Mouse (Mus musculus): ENCODE results near the gene Mlx. TPM values are rescaled to one million over a fixed set of nuclear protein-coding genes. Genes with fewer than 3 reads are reported as not detected.

The Mlx gene
- total and polyA plus RNA-seq, 2 experiments from 2014 or later, result 68.0 to 82.4 TPM

DNA sequence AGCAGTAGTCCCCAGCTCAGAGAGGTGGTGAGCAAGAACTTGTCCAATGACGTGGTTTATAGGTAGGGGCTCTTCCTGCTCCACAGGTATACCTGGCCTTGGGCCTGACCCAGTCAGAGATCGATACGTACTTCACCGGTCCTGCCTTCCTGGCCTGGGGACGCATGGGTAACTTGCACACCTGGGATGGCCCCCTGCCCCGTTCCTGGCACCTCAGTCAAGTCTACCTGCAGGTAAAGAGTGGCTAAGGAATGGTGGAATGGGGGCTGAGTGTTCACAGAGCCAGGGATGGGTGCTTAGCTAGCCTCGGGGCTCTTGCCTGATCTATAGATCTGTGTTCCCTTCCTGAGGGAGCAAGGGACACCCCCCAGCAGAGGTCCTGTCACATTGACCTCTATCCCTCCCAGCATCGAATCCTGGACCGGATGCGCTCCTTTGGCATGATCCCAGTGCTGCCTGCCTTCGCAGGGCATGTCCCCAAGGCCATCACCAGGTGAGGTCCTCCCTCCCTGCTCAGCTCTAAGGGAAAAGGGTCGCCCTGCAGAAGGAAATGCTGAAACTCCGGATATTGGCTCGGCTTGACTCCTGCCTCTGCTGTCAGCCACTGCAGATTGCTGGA lies 15.2 kb upstream of the Mlx start:
- peaks cover under 1% of the 10 kb centered on the region; the same call in 1 of the 2 replicates for H3K4me1 ChIP-seq (ENCODE audit: insufficient read depth)
- ATAC-seq (no peak), DNase-seq (no peak)
- 74% methylated on average over 14 of the region's 14 CpGs for WGBS
- H3K27me3 ChIP-seq (ENCODE audit: insufficient read depth, low read length), result no peaks in the 10 kb centered on the region
- H3K4me2 ChIP-seq (ENCODE audit: low read depth), result no peak overlapping the region
- H3K9ac ChIP-seq, result no peak overlapping the region
- H3K9me3 ChIP-seq (ENCODE audit: low read length), result no peaks in the 10 kb centered on the region
- H3K36me3 ChIP-seq (ENCODE audit: insufficient read depth), result no peaks in the 10 kb centered on the region
- no peak overlapping the region for H3K27ac ChIP-seq (ENCODE audit: low read depth, low read length)
- H3K4me3 ChIP-seq (ENCODE audit: low read depth, low read length), result no peak overlapping the region
- no peak for TF ChIP-seq CTCF (IDR thresholded peaks at IDR 0.05; ENCODE audit: low read depth)

GRCm38 (mm10) chr11:101078121-101078520 lies 9.0 kb upstream of the Mlx start, which contains the start of gene Hsd17b1:
TSS of gene Hsd17b1 (plus strand) at chr11:101078411.
- H3K27me3 ChIP-seq (ENCODE audit: insufficient read depth, low read length), result peaks cover 40% of the 10 kb centered on the region
- WGBS, result 70% methylated on average over 9 of the region's 9 CpGs
- no peak within 1 kb of the TSS for H3K4me2 ChIP-seq (ENCODE audit: low read depth)
- no peak for TF ChIP-seq CTCF (IDR thresholded peaks at IDR 0.05; ENCODE audit: low read depth)
- no peak within 1 kb of the TSS for H3K9ac ChIP-seq
- DNase-seq (no peak), ATAC-seq (no peak)
- H3K4me1 ChIP-seq (ENCODE audit: insufficient read depth), result peaks cover 2% of the 10 kb centered on the region
- no peaks in the 10 kb centered on the region for H3K36me3 ChIP-seq (ENCODE audit: insufficient read depth)
- H3K4me3 ChIP-seq (ENCODE audit: low read depth, low read length), result no peak within 1 kb of the TSS
- no peak within 1 kb of the TSS for H3K27ac ChIP-seq (ENCODE audit: low read depth, low read length)
- no peaks in the 10 kb centered on the region for H3K9me3 ChIP-seq (ENCODE audit: low read length)

- no peak for ATAC-seq
- DNase-seq, result no peak
- H3K4me3 ChIP-seq (ENCODE audit: low read depth, low read length), result no peak overlapping the region
Observed at GRCm38 (mm10) chr11:101079746-101080145, 7.3 kb upstream of the Mlx start.

DNA sequence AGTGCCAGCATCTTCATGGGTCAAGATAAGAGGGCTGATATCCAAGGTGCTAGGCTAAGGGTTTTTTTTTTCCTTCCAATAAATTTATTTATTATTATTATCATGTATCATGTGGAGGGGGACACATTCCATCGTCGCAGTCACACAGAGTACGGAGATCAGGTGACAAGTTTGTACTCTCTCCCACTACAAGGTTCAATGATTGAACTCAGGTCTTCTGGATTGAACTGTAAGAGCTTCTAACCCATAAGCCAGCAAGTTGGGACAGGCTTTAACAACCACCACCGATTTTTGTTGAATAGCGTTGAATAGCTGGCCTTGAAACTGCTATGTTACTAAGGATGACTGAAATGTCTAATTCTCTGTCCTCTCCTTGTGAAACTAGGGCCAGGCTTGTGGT lies 6.7 kb upstream of the Mlx start:
- DNase-seq (no peak), ATAC-seq (no peak)
- peaks cover 6% of the 10 kb centered on the region; the same call in 1 of the 2 replicates for H3K36me3 ChIP-seq (ENCODE audit: insufficient read depth)
- H3K27me3 ChIP-seq (ENCODE audit: insufficient read depth, low read length), result peaks cover 40% of the 10 kb centered on the region
- no peak overlapping the region for H3K9ac ChIP-seq
- H3K4me1 ChIP-seq (ENCODE audit: insufficient read depth), result peaks cover 7% of the 10 kb centered on the region
- no peak overlapping the region for H3K4me2 ChIP-seq (ENCODE audit: low read depth)
- H3K27ac ChIP-seq (ENCODE audit: low read depth, low read length), result no peak overlapping the region
- WGBS, result 67% methylated on average over 5 of the region's 5 CpGs
- no peak overlapping the region for H3K4me3 ChIP-seq (ENCODE audit: low read depth, low read length)
- H3K9me3 ChIP-seq (ENCODE audit: low read length), result no peaks in the 10 kb centered on the region
- no peak for TF ChIP-seq CTCF (IDR thresholded peaks at IDR 0.05; ENCODE audit: low read depth)

More at GRCm38 (mm10) chr11:101079746-101080145, 7.3 kb upstream of the Mlx start:
- Histone ChIP-seq H3K27me3 (ENCODE audit: insufficient read depth, low read length) (peaks cover 40% of the 10 kb centered on the region), H3K9me3 (ENCODE audit: low read length) (no peaks in the 10 kb centered on the region), H3K4me1 (ENCODE audit: insufficient read depth) (peaks cover 7% of the 10 kb centered on the region), H3K9ac (no peak overlapping the region), H3K36me3 (ENCODE audit: insufficient read depth) (peaks cover 1% of the 10 kb centered on the region; the same call in 1 of the 2 replicates), H3K27ac (ENCODE audit: low read depth, low read length) (no peak overlapping the region), H3K4me2 (ENCODE audit: low read depth) (no peak overlapping the region)
- no peak for TF ChIP-seq CTCF (IDR thresholded peaks at IDR 0.05; ENCODE audit: low read depth)
- WGBS, result 4% methylated on average over 27 of the region's 27 CpGs

DNA sequence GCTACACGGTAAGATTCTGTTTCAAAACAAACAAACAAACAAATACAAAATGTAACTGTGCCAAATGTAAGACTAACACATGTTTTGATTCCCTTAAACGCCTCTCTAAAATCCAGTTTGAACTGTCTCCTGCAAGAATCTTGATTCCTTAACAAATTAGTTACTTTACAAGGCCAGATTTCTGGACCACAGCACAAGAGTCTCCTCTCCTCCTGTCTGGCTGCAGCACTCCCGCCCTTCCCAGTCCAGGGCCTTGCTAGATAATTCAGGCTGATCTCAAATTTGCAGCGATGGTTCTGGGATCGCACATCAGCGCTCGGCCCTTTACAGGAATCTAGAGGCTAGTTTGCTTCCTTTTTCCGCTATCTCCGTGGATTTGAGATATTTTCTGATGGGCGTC lies 5.4 kb upstream of the Mlx start:
- Histone ChIP-seq H3K4me1 (ENCODE audit: insufficient read depth) (peaks cover 7% of the 10 kb centered on the region), H3K27ac (ENCODE audit: low read depth, low read length) (peak overlapping the region; percentile 93), H3K36me3 (ENCODE audit: insufficient read depth) (peaks cover 12% of the 10 kb centered on the region; the same call in 1 of the 2 replicates), H3K4me3 (ENCODE audit: low read depth, low read length) (peak overlapping the region; percentile 56), H3K4me2 (ENCODE audit: low read depth) (peak overlapping the region; percentile 98), H3K27me3 (ENCODE audit: insufficient read depth, low read length) (peaks cover 40% of the 10 kb centered on the region), H3K9ac (peak overlapping the region; percentile 84), H3K9me3 (ENCODE audit: low read length) (no peaks in the 10 kb centered on the region)
- DNase-seq, result no peak
- WGBS, result 5% methylated on average over 10 of the region's 10 CpGs
- TF ChIP-seq CTCF (IDR thresholded peaks at IDR 0.05; ENCODE audit: low read depth), result no peak
- no peak for ATAC-seq

- Histone ChIP-seq H3K36me3 (ENCODE audit: insufficient read depth) (peaks cover 12% of the 10 kb centered on the region; the same call in 1 of the 2 replicates), H3K4me1 (ENCODE audit: insufficient read depth) (peaks cover 7% of the 10 kb centered on the region), H3K27ac (ENCODE audit: low read depth, low read length) (peak within 1 kb of the TSS; percentile 93), H3K9ac (peak within 1 kb of the TSS; percentile 84), H3K9me3 (ENCODE audit: low read length) (no peaks in the 10 kb centered on the region), H3K4me2 (ENCODE audit: low read depth) (peak within 1 kb of the TSS; percentile 98), H3K4me3 (ENCODE audit: low read depth, low read length) (peak within 1 kb of the TSS; percentile 56), H3K27me3 (ENCODE audit: insufficient read depth, low read length) (peaks cover 38% of the 10 kb centered on the region)
- DNase-seq, result peak; percentile 96
- 2% methylated on average over 49 of the region's 51 CpGs for WGBS
- peak; percentile 68 for TF ChIP-seq CTCF (IDR thresholded peaks at IDR 0.05; ENCODE audit: low read depth)
- ATAC-seq, result peak; percentile 95
Observed at GRCm38 (mm10) chr11:101082208-101083082, 4.6 kb upstream of the Mlx start, which contains the start of gene Coasy. TSS of gene Coasy (plus strand) at chr11:101082565.
